Mouse (Mus musculus): ENCODE measurements at regions not wholly inside any gene's neighbourhood (a gene's known extent, or its start where the extent isn't known, plus 50 kb on each side); places are given as distances from the start of the nearest gene placed in this dataset.

DNA sequence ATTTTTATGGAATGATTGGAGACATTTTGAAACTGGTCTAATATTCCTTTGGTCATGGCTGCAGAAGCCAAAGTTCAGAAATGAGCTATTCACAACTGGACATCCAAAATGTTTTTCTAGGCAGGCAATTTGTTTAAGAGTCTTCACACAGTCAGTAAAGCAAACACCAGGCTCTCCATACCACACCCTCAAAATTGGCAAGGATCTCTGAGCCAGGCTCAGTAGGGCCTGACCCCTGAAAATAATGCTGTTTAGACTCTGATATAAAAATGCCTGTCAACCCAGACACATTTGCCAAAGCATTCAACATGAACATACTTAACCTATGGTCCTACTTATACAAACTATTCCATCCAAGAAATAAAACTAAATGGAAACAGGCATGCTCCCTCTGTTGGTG is 121.7 kb upstream of the Nt5c1b start:
- ATAC-seq (ENCODE audit: low TSS enrichment) = no peak

DNA sequence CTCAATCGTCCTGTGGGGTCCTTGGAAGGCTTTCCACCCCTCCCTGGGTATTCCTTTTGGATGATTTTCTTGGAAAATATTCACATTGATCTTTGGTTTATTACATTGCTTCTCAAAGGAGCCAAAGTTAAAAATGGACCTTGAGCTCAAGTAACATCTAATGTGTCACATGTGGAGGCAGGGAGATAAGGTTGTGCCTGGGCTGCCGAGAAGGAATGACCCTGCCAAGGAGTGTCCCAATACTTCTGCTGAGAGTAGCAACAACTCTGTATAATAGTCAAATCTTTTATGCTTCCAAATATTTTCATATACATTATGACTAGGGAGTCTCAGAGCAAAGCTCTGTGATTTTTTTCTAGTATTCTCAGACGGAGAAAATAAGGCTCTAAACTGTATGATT is 113.4 kb upstream of the Nt5c1b start:
- ATAC-seq (ENCODE audit: low TSS enrichment) = no peak

DNA sequence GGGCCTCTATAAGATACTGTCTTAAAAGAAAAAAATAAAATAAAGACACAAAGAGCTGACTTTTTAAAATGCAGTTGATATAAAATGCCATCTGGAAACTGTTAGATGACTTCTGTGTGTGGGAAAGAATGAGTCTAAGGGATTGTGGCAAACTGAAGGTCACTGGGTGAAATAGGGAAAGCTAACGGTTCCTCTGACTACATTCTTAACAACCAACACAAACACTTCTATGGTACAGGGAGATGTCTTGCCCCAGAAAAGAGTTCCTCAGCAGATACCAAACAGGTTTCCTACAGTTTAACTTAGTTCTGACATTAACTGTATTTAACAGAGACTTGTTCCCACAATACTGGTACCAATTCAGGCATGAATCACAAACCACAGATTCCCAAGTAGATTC is 103.6 kb upstream of the Nt5c1b start:
- no peak for ATAC-seq (ENCODE audit: low TSS enrichment)

DNA sequence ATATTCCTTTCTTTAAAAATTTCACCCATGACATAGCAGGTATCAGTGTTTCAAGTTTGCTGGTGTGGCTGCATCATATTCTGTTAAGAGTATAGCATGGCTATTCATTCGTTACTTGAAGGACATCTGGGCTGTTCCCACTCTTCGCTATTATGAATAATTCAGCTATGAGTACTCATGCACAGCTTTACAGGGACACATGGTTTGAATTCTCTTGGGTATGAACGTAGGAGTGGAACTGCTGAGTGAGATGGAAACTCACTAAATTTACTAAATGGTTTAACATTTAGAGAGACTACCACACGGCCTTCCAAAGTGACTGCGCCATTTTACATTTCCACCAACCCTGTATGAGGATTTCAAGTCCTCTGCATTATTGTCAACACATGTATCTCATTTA is 97.7 kb upstream of the Nt5c1b start:
- ATAC-seq (ENCODE audit: low TSS enrichment) = peak; percentile 97

DNA sequence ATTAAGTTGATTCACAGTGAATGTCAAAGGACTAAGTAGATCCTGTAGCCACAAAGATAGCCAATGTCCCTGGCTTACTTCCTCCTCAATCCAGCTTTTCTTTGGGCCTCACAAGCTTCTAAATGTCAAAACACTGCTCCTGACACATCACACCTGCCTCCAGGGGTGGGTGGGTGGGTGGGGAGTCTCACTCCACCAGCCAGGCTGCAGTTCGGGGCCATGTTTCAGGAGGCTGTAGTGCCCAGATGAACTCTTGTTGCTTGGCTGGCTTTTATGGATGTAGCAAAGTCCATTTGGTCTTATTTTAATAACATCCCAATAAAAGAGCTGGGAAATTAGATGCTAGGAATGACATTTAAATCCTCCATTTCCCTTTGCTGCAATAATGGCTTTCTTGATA is 94.5 kb upstream of the Nt5c1b start:
- ATAC-seq (ENCODE audit: low TSS enrichment) = no peak

DNA sequence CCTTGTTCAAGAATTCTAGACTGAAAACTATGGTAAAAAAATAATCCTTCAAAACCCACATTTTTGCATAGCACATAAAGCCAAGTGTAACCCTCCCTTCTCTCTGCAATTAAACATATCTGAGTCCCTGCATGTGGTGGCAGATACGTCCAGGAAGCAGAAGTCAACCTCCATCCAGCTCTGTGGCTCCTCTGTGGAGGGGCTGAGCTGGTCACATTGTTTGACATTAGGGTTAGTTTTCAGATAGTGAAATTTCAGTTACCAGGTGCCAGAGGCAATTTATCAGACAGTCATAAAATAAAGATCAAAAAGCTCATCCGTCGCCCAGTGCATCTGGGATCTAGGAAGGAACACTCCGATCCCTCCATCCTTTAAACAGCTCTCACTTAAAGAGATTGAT is 77.1 kb upstream of the Nt5c1b start:
- no peak for ATAC-seq (ENCODE audit: low TSS enrichment)

DNA sequence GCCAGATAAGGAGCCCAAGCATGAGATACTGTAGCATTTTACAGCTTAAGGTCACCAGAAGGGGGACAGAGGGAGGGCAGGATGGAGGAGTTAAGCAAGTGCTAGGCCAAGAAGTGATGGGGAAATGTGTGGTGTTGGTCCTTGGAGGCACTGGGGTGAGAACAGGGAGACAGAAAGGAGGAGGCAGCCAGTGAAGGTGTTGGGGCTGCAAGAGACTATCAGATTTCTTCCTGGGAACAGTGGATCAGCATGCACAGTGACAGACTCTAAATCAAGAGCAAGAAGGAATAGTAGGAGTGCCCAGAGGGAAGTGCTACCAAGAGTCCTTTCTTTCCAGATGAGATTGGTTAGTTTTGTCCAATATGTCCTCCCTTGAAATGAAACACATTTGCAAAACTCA is 63.8 kb upstream of the Nt5c1b start:
- no peak for ATAC-seq (ENCODE audit: low TSS enrichment)
